Mouse (Mus musculus) granulocyte monocyte progenitor cell, adult 5-6 weeks (primary cell): ENCODE data around the gene Myl6b. TPM values are rescaled to one million over a fixed set of nuclear protein-coding genes. Genes with fewer than 3 reads are reported as not detected.

Experiments
- ATAC-seq: replicated peaks from 2 replicates; pipeline ENCODE4 v1.8.0; 2016; ENCODE audit warnings: mild to moderate bottlenecking, moderate TSS enrichment, inconsistent platforms; ENCODE audit not compliant: poor library complexity, severe bottlenecking
- total RNA-seq, 2 experiments: library from RNA; stranded (forward) in 1 of 2; stranded (reverse) in 1 of 2; fragments of 200-712, 200-1000 nt in 1 of 2; fragments of >200 nt in 1 of 2; fragmentation: Nextera tagmentation in 1 of 2; gene quantifications; 2 replicates each; pipeline ENCODE4 v1.2.3; 2014 to 2017

The Myl6b gene
- total RNA-seq, 2 experiments from 2014 or later: 1.2 to 13.7 TPM

DNA sequence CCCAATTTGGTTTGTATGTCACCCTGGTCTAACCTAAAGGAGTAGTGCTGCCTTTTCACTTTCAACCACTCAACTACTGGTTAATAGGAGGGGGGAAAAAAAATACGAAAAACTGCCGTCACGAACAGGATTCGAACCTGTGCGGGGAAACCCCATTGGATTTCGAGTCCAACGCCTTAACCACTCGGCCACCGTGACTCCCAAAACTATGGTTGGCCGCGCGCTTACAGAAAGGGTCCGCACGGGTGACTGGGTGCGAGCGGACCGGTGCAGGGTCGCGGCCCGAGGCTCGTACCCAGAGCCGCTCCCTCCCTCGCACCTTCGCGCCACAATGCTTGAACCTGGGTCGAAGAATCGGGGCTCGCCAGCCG, 40.2 kb downstream of the Myl6b start:
- ATAC-seq: peak; percentile 67

DNA sequence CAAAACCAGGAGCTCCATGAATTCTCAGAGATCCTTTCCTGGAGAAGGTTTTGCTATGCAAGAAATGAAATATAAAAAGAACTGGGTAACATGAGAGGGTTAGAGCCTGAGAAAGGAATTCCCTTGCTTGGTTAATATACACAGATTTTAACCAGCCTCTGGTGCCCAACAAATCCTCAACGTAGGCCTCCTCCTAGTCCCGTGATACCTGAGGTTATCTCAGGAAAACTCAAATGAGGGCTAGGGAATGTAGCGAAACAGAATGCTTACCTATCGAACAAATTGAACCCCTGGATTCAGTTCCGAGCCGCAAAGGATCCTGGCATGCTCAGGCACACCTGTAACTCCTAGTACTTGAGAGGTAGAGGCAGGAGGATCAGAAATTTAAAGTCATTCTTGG, 40.8 kb downstream of the Myl6b start:
- no peak for ATAC-seq

DNA sequence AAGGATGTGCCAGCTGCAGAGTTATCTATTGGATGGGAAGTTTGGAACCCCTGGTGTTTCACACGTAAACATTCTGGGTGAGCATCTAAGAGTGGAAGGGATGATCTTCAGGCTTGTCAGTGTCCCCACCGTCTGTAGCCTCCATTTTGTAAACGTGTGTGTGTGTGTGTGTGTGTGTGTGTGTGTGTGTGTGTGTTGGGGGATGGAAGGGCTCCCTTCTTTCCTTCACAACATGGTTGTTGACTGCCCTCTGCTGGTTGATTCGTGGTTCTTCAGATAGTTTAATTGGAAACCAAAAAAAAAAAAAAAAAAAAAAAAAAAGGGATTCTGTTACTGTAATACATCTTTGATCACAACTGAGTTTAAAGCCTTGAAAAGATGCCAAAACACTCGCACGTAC, 43.2 kb downstream of the Myl6b start:
- peak; percentile 61 for ATAC-seq

DNA sequence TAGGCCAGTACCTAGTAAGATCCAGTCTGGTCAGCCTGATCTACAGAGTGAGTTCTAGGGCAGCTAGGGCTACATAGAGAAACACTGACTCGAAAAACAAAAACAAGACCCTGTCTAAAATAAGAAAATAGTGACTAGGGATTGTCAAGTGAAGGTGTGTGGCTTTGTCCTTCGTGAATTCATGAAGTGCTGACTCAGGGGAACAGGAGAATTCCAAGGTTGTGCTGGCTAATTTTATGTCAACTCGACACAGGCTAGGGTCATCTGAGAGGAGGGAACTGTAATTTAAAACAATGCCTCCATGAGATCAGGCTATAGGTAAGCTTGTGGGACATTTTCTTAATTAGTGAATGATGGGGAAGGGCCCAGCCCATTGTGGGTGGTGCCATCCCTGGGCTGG, 44.0 kb downstream of the Myl6b start:
- no peak for ATAC-seq

DNA sequence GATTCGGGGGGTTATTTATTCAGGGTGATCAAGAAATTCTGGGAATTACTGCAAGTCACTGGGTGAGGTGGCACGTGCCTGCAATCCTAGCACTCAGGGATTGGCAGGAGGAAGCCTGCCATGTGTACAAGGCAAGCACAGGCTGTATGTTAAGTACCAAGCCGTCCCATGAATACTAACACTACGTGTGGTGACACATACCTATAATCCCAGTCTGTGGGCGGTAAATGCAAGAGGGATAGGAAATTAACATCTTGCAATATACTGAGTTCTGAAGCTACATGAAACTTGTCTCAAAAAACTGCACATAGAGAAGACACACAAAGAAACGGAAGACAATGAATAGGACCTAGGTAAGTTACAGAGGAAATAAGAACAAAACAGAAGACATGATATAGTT, 47.5 kb downstream of the Myl6b start:
- ATAC-seq: no peak

DNA sequence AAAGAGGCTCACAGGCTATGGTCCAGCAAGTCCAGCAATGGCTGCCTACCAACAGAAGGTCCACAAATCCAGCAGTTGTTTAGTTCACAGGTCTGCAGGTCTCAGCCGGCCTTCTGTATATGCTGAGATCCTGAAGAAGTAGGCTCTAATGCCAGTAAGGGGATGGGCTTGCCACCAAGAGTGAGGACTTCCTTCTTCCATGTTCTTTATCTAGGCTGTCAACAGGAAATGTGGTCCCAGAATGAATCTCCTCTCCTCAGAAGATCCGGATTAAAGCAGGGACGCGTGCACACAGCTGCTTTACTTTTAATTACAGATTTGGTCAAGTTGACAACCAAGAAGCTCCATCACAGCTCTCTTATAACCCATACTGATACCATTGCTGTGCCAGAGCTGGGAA, 53.1 kb downstream of the Myl6b start:
- peak; percentile 52 for ATAC-seq

DNA sequence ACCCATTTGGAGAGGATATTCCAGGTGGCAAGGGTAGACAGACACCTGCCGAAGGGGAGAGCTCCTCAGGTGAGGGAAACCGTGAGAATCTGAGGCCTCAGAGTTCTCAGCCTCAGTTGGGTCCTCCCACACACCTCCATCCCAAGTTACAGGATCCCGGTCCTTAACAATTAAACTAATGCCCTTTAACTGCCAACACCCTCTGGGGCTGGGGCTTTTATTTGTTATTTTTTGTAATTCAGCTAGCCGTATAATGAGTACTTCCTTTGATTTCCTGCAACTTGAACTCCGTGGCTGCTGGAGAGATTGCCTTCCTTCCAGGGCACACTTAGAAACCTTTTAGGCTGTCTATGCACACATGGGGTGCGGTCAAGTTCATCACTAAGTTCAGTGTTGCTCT, 54.1 kb downstream of the Myl6b start:
- ATAC-seq: no peak

Other genes with a start within 250 kb of the Myl6b start
- 0.41 and 3.2 TPM in 2 replicates for gene Apon, start 244.6 kb downstream of the Myl6b start, total RNA-seq (2014; fragmentation: Nextera tagmentation)
- gene Apon, start 244.6 kb downstream of the Myl6b start, total RNA-seq (2017): 0.31 and 0.99 TPM in 2 replicates
- not detected in 2 replicates for gene Apof, start 230.0 kb downstream of the Myl6b start, total RNA-seq (2014; fragmentation: Nextera tagmentation)
- gene Apof, start 230.0 kb downstream of the Myl6b start, total RNA-seq (2017): 0.34 and 0.57 TPM in 2 replicates
- 26.8 and 28.5 TPM in 2 replicates for gene Stat2, start 228.1 kb downstream of the Myl6b start, total RNA-seq (2014; fragmentation: Nextera tagmentation)
- gene Stat2, start 228.1 kb downstream of the Myl6b start, total RNA-seq (2017): 6.5 and 7.1 TPM in 2 replicates
- gene Il23a, start 199.9 kb downstream of the Myl6b start, total RNA-seq (2014; fragmentation: Nextera tagmentation): not detected in 2 replicates
- 1.3 and 1.6 TPM in 2 replicates for gene Il23a, start 199.9 kb downstream of the Myl6b start, total RNA-seq (2017)
- 22.7 and 25.7 TPM in 2 replicates for gene Pan2, start 195.3 kb downstream of the Myl6b start, total RNA-seq (2014; fragmentation: Nextera tagmentation)
- 9.8 and 16.2 TPM in 2 replicates for gene Pan2, start 195.3 kb downstream of the Myl6b start, total RNA-seq (2017)
- gene Cnpy2, start 176.2 kb downstream of the Myl6b start, total RNA-seq (2014; fragmentation: Nextera tagmentation): 108 and 200 TPM in 2 replicates
- 135 TPM in 2 replicates for gene Cnpy2, start 176.2 kb downstream of the Myl6b start, total RNA-seq (2017)
- gene Cs, start 161.0 kb downstream of the Myl6b start, total RNA-seq (2014; fragmentation: Nextera tagmentation): 175 and 176 TPM in 2 replicates
- 104 and 114 TPM in 2 replicates for gene Cs, start 161.0 kb downstream of the Myl6b start, total RNA-seq (2017)
- gene Coq10a, start 129.7 kb downstream of the Myl6b start, total RNA-seq (2014; fragmentation: Nextera tagmentation): 20.8 and 28.4 TPM in 2 replicates
- gene Coq10a, start 129.7 kb downstream of the Myl6b start, total RNA-seq (2017): 6.8 and 7.9 TPM in 2 replicates
- 58.1 and 60.1 TPM in 2 replicates for gene Ankrd52, start 121.6 kb downstream of the Myl6b start, total RNA-seq (2014; fragmentation: Nextera tagmentation)
- gene Ankrd52, start 121.6 kb downstream of the Myl6b start, total RNA-seq (2017): 9.1 and 11.3 TPM in 2 replicates
- gene Slc39a5, start 97.5 kb downstream of the Myl6b start, total RNA-seq (2014; fragmentation: Nextera tagmentation): not detected in 2 replicates
- gene Slc39a5, start 97.5 kb downstream of the Myl6b start, total RNA-seq (2017): not detected in 2 replicates
- gene Nabp2, start 87.2 kb downstream of the Myl6b start, total RNA-seq (2014; fragmentation: Nextera tagmentation): 80.4 and 115 TPM in 2 replicates
- 58.6 and 60.5 TPM in 2 replicates for gene Nabp2, start 87.2 kb downstream of the Myl6b start, total RNA-seq (2017)
- gene Rnf41, start 87.0 kb downstream of the Myl6b start, total RNA-seq (2014; fragmentation: Nextera tagmentation): 15.7 and 29.1 TPM in 2 replicates
- 16.5 and 18.6 TPM in 2 replicates for gene Rnf41, start 87.0 kb downstream of the Myl6b start, total RNA-seq (2017)
- 90.4 and 113 TPM in 2 replicates for gene Smarcc2, start 39.4 kb downstream of the Myl6b start, total RNA-seq (2014; fragmentation: Nextera tagmentation)
- 56.4 and 56.9 TPM in 2 replicates for gene Smarcc2, start 39.4 kb downstream of the Myl6b start, total RNA-seq (2017)
- gene Myl6, start 4.5 kb downstream of the Myl6b start, total RNA-seq (2014; fragmentation: Nextera tagmentation): 1,019 and 1,105 TPM in 2 replicates
- 1,278 and 1,308 TPM in 2 replicates for gene Myl6, start 4.5 kb downstream of the Myl6b start, total RNA-seq (2017)
- gene Esyt1, start 27.2 kb upstream of the Myl6b start, total RNA-seq (2014; fragmentation: Nextera tagmentation): 89.1 and 90.5 TPM in 2 replicates
- gene Esyt1, start 27.2 kb upstream of the Myl6b start, total RNA-seq (2017): 78.8 and 97.6 TPM in 2 replicates
- gene Zc3h10, start 49.1 kb upstream of the Myl6b start, total RNA-seq (2014; fragmentation: Nextera tagmentation): 8.8 and 9.7 TPM in 2 replicates
- 12.5 and 13.6 TPM in 2 replicates for gene Zc3h10, start 49.1 kb upstream of the Myl6b start, total RNA-seq (2017)
- gene Rpl41, start 50.6 kb upstream of the Myl6b start, total RNA-seq (2014; fragmentation: Nextera tagmentation): 6,066 and 6,315 TPM in 2 replicates
- 3,608 and 4,444 TPM in 2 replicates for gene Rpl41, start 50.6 kb upstream of the Myl6b start, total RNA-seq (2017)
- gene Pa2g4, start 67.3 kb upstream of the Myl6b start, total RNA-seq (2014; fragmentation: Nextera tagmentation): 404 and 410 TPM in 2 replicates
- gene Pa2g4, start 67.3 kb upstream of the Myl6b start, total RNA-seq (2017): 414 and 442 TPM in 2 replicates
- gene Erbb3, start 91.0 kb upstream of the Myl6b start, total RNA-seq (2014; fragmentation: Nextera tagmentation): 1.6 and 1.7 TPM in 2 replicates
- 1.4 and 1.8 TPM in 2 replicates for gene Erbb3, start 91.0 kb upstream of the Myl6b start, total RNA-seq (2017)
- gene Rps26, start 128.1 kb upstream of the Myl6b start, total RNA-seq (2014; fragmentation: Nextera tagmentation): 2,754 and 2,968 TPM in 2 replicates
- gene Rps26, start 128.1 kb upstream of the Myl6b start, total RNA-seq (2017): 1,150 and 1,165 TPM in 2 replicates
- gene Ikzf4, start 147.3 kb upstream of the Myl6b start, total RNA-seq (2014; fragmentation: Nextera tagmentation): 0.62 TPM in 1 of 2 replicates, not detected in the other
- gene Ikzf4, start 147.3 kb upstream of the Myl6b start, total RNA-seq (2017): not detected in 2 replicates
- gene Suox, start 175.4 kb upstream of the Myl6b start, total RNA-seq (2014; fragmentation: Nextera tagmentation): 3.5 and 4.1 TPM in 2 replicates
- gene Suox, start 175.4 kb upstream of the Myl6b start, total RNA-seq (2017): 5.9 and 8.1 TPM in 2 replicates
- gene Rab5b, start 197.6 kb upstream of the Myl6b start, total RNA-seq (2014; fragmentation: Nextera tagmentation): 43.7 and 43.8 TPM in 2 replicates
- gene Rab5b, start 197.6 kb upstream of the Myl6b start, total RNA-seq (2017): 45.7 and 58.0 TPM in 2 replicates
- 0.28 and 2.6 TPM in 2 replicates for gene Pmel, start 205.5 kb upstream of the Myl6b start, total RNA-seq (2014; fragmentation: Nextera tagmentation)
- gene Pmel, start 205.5 kb upstream of the Myl6b start, total RNA-seq (2017): 0.52 and 1.6 TPM in 2 replicates
- 101 and 134 TPM in 2 replicates for gene Cdk2, start 206.3 kb upstream of the Myl6b start, total RNA-seq (2014; fragmentation: Nextera tagmentation)
- gene Cdk2, start 206.3 kb upstream of the Myl6b start, total RNA-seq (2017): 60.3 and 73.1 TPM in 2 replicates
- 13.2 and 15.8 TPM in 2 replicates for gene Dgka, start 246.2 kb upstream of the Myl6b start, total RNA-seq (2014; fragmentation: Nextera tagmentation)
- 9.4 and 12.0 TPM in 2 replicates for gene Dgka, start 246.2 kb upstream of the Myl6b start, total RNA-seq (2017)
- gene Pym1, start 249.2 kb upstream of the Myl6b start, total RNA-seq (2014; fragmentation: Nextera tagmentation): 43.5 and 52.0 TPM in 2 replicates
- gene Pym1, start 249.2 kb upstream of the Myl6b start, total RNA-seq (2017): 47.6 and 82.5 TPM in 2 replicates